Mouse (Mus musculus) megakaryocyte, adult 5-6 weeks (primary cell): ENCODE data around the gene Slc34a2. TPM values are rescaled to one million over a fixed set of nuclear protein-coding genes. Genes with fewer than 3 reads are reported as not detected.

ENCODE experiments used
- ATAC-seq: 2 replicates; pipeline ENCODE4 v1.8.0; 2016; ENCODE audit warnings: mild to moderate bottlenecking, inconsistent platforms; ENCODE audit not compliant: poor library complexity, severe bottlenecking
- total RNA-seq, 2 experiments: library from RNA; stranded (forward) in 1 of 2; stranded (reverse) in 1 of 2; fragments of 153-499, 151-499 nt in 1 of 2; fragments of 221-1000, 200-1000 nt in 1 of 2; gene quantifications; 2 replicates each; pipeline versions ENCODE4 v1.2.3 to v1.2.4; 2015 to 2017

The Slc34a2 gene
- not detected in 2 replicates for total RNA-seq (2015)
- not detected in 2 replicates for total RNA-seq (2017)

DNA sequence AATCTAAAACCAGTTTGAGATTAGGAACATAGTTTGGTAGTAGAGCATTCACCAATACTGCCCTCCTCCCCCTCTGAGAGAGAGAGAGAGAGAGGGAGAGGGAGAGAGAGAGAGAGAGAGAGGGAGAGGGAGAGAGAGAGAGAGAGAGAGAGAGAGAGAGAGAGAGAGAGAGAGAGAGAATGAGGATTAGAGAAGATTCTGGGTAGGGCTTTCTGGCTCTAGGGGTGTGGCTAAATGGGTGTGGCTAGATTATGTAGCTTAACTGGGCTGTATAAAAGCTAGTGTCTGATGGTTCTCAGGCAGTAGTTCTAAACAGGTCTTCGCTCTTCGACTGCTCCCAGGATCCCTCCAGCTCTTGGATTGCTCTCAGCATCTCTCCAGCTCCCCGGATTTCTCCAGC, at the start of gene Slc34a2:
TSS of gene Slc34a2 (plus strand) at position 301 of the 400 bp plus-strand sequence.
- no peak for ATAC-seq

DNA sequence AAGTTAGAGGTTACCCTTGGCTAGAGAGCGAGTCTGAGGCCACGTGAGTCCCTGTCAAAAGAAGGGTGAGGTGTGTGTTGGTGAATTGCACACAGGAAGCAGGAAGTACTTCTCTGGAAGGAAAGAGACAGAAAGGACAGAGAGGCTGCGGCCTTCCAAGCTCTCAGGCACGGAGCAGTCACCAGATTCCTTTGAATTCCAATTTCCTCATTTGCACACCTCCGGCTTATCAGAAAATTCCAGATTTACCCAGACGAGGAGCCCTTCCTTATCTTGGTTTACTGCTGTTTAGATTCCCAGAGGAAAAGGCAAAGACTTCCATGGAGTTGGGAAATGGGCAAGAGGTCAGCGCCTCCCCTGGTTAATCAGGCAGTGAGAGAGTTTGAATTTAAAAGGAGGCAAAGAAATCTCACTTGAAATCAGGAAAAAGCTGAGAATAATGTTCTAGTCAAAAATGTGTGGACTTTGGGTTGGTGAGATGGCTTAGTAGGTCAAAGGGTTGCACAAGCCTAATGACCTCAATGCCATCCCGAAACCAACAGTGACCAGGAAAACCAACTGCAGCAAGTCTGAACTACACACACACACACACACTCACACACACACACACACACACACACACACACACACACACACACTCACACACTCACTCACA, 47.1 kb upstream of the Slc34a2 start:
- ATAC-seq: no peak

- no peak for ATAC-seq
Observed at GRCm38 (mm10) chr5:52992210-52992897, 45.5 kb upstream of the Slc34a2 start.

DNA sequence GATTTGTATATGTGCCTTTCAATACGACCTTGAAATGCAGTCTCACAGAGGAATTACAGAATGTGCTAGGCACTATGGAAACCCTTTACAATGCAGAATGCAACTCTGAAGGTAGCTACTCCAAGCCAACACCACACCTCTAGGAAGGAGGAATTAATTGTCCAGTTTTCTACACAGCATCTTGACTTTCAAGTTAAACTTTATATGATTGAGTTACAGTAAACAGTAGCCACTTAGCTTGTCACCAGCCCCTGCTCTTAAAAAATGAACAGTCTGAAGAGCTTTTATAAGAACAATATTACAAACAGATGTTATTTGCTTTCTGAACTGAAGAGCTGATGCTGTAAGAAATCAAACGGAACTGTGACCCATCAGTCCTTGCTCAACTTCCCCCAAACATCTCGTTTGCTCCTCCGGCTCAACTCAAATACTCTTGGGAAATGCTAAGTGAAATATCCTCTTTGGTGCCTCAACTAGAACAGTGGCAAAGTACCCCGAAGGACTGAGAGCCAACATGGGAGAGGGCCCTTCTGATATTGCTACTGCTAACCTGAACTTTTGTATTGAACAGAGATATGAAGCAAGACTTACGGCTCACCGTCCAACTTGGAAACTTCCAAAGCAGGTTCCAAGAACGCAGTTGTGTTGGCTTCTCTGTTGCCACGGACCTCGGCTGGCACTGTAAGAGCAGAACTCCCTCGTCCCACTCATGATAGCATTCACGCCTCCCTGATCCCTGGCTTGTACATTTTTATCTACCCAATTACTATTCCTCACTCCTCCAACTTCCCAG, 44.2 kb upstream of the Slc34a2 start:
- no peak for ATAC-seq

- no peak for ATAC-seq
Observed at GRCm38 (mm10) chr5:52995461-52995860, 42.4 kb upstream of the Slc34a2 start.

DNA sequence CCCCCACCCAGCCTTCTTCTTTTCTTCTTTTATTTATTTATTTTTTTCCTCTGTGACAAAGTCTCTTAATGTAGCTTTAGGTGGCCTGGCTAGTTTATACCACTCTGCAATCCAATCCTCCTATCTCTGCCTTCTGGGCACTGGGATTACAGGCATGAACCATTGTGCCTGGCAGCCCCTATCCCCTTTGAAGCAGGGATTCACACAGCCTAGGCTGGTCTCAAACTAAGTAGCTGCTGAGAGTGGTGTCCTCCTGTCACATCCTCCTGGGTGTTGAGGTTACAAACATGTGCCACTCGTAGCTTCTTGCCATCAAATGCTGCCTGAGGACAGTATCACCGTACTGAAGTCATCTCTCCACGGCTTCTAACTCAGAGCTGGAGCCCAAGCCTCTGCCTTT, 41.7 kb upstream of the Slc34a2 start:
- ATAC-seq: no peak

GRCm38 (mm10) chr5:52996601-52997000, 41.3 kb upstream of the Slc34a2 start:
- ATAC-seq: no peak

- ATAC-seq: no peak
Observed at GRCm38 (mm10) chr5:52997032-52997431, 40.8 kb upstream of the Slc34a2 start.

GRCm38 (mm10) chr5:52998097-52998760, 39.7 kb upstream of the Slc34a2 start:
- ATAC-seq: no peak

- no peak for ATAC-seq
Observed at GRCm38 (mm10) chr5:53000169-53000872, 37.6 kb upstream of the Slc34a2 start.

DNA sequence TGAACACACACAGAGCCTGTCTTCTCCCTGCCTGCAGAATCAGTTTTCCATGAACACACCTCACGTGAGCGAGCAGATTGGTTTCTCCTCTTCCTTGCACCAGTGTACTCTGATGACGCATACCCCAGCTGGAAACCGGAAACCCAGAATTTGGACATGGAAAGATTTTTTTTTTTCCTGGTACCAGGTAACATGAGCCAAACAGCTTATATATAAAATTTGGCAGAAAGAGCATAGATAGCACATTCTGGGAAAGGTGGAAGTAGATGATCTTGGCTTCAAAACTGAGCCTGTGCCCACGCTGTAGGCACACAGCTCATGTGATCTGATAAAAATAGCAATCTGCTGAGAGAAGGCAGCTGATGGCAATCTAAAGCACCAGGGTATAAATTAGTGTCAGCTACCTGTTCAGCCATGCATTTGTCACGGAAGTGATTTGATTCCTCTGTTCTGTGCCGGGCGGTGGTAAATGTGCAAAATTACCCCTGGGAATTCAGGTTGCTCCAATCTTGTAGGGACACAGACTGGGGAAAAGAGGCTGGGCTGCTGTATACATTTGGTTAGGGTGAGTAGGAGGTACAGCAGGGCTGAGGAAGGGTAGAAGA, 35.2 kb upstream of the Slc34a2 start:
- ATAC-seq: no peak

- no peak for ATAC-seq
Observed at GRCm38 (mm10) chr5:53003495-53003894, 34.4 kb upstream of the Slc34a2 start.

DNA sequence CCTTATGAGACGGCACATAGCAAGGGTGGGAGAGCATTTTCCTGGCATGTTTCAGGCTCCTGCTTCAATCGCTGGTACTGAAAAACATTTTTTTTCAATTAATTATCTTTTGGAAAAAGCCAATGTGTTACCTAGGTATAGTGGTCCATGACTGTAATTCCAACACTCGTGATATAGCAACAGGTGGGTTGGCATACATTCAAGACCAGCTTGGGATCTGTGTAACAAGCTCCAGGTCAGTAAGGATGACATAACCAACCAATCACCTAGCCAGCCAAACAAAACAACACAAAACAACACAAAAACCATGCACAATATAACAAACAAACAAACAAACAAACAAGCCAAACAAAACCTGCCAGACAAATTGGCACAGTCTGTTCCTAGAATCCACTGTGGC, 33.9 kb upstream of the Slc34a2 start:
- ATAC-seq: no peak

- no peak for ATAC-seq
Observed at GRCm38 (mm10) chr5:53009027-53009769, 28.7 kb upstream of the Slc34a2 start.

- no peak for ATAC-seq
Observed at GRCm38 (mm10) chr5:53009770-53010133, 28.1 kb upstream of the Slc34a2 start.

- no peak for ATAC-seq
Observed at GRCm38 (mm10) chr5:53011327-53011726, 26.6 kb upstream of the Slc34a2 start.

DNA sequence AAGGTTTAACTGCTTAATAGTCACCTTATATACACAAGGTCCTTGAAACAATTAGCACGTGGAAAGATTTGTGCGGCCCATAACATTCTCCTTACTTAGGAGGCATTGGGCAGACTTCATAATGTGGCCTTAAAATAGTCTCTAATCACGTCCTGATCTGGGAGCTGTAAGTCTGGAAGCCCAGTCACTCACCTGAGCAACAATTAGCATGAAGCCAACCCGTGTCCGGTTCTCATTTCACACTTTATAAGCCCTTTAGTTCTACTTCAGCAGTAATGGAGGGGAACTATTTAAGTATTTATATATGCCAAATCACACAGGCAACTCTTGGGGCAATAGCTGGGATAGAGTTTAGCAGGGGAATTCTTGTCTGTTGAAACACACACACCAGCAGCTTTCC, 21.3 kb upstream of the Slc34a2 start:
- no peak for ATAC-seq

GRCm38 (mm10) chr5:53018316-53018715, 19.6 kb upstream of the Slc34a2 start:
- ATAC-seq: no peak

DNA sequence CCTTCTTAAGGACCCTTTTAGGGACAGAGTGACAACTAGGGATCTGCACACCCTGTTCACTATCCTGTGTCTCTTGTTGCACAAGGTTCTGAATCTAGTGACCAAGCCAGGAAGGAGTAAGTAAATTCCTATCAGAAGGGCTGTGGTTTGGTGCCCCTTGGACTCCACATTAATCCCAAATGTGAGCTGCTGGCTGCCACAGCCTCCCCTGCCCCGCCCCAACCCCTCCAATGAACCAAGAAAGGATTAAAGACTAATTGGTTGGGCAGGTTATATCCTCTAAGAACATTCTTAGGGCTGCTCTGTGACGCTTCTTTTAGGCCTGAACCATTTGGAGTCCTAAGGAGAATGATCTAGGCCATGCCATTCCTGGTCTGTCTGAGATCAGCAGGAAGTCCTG, 14.4 kb upstream of the Slc34a2 start:
- ATAC-seq: no peak

- ATAC-seq: no peak
Observed at GRCm38 (mm10) chr5:53023901-53024300, 14.0 kb upstream of the Slc34a2 start.
